Comparison of ENCODE assay signal across 8 mouse cellular contexts in the genomic region with DNA sequence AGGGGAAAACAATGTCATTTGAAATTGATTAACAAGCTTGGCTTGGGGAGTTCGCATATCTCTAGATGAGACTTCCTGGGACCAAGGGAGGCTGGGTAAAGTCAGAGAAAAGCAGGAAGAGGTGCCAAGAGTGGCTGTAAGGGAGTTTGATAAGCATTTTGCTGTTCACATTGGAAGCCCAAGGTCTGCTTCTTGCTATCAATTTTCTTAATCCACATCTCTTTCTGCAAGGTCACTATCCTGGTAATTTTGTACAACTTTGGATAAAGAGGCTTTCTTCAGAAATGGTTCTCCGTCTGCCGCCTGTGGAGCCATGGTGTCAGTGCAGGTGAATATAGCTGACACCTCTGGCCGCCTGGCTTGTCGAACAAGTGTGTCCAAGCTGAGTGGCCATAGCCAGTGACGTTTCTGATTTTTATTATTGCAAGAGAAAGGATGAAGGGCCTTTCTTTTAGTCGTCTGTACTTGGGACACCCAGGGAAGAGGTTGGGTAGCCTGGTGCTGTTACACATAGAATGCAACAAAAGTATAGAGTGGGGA. TPM values are rescaled to one million over a fixed set of nuclear protein-coding genes. Genes with fewer than 3 reads are reported as not detected.
A peak's percentile ranks its signal among the peaks of the same experiment; 100 is the strongest.
DNase-seq lines count a peak whose midpoint lies in the region; ATAC-seq lines count a peak whose summit lies in the region.

No protein-coding gene starts in this region.

- peaks cover 12% of the 10 kb centered on the region for H3K36me3 ChIP-seq in heart, embryonic 10.5 days
- H3K36me3 ChIP-seq in forebrain, embryonic 11.5 days (ENCODE audit: control insufficient read depth, insufficient read depth, low read length) = no peaks in the 10 kb centered on the region
- H3K36me3 ChIP-seq in intestine, embryonic 15.5 days = no peaks in the 10 kb centered on the region
- H3K36me3 ChIP-seq in lung, embryonic 16.5 days (ENCODE audit: control insufficient read depth, insufficient read depth, low read length) = no peaks in the 10 kb centered on the region; the same call in none of the 2 replicates
- peaks cover 9% of the 10 kb centered on the region for H3K36me3 ChIP-seq in neural tube, embryonic 15.5 days

- H3K27me3 ChIP-seq in heart, embryonic 10.5 days (ENCODE audit: insufficient read depth, poor library complexity, severe bottlenecking) = no peaks in the 10 kb centered on the region
- no peaks in the 10 kb centered on the region for H3K27me3 ChIP-seq in forebrain, embryonic 11.5 days (ENCODE audit: control insufficient read depth, insufficient read depth, low read length)
- H3K27me3 ChIP-seq in intestine, embryonic 15.5 days (replicated peaks) = no peaks in the 10 kb centered on the region
- H3K27me3 ChIP-seq in lung, embryonic 16.5 days (ENCODE audit: control insufficient read depth, insufficient read depth, low read depth, low read length) = no peaks in the 10 kb centered on the region
- no peaks in the 10 kb centered on the region for H3K27me3 ChIP-seq in neural tube, embryonic 15.5 days (replicated peaks)

- no peaks in the 10 kb centered on the region for H3K9me3 ChIP-seq in heart, embryonic 10.5 days
- H3K9me3 ChIP-seq in forebrain, embryonic 11.5 days (ENCODE audit: control insufficient read depth, low read length) = no peaks in the 10 kb centered on the region
- H3K9me3 ChIP-seq in intestine, embryonic 15.5 days = no peaks in the 10 kb centered on the region
- H3K9me3 ChIP-seq in lung, embryonic 16.5 days (ENCODE audit: control insufficient read depth, low read length) = no peaks in the 10 kb centered on the region
- H3K9me3 ChIP-seq in neural tube, embryonic 15.5 days (replicated peaks) = no peaks in the 10 kb centered on the region

- DNase-seq in heart, embryonic 10.5 days (ENCODE audit: low spot score) = no peak
- no peak for DNase-seq in heart, adult 11 months
- DNase-seq in MN1 (ENCODE audit: low spot score) = peak; percentile 85
- DNase-seq in forebrain, embryonic 11.5 days (ENCODE audit: low spot score) = peak; percentile 71
- DNase-seq in layer of hippocampus, adult 8-10 months (ENCODE audit: low spot score in 2 of 2) = no peak

- H3K4me2 ChIP-seq in forebrain, embryonic 11.5 days (ENCODE audit: low read depth, low read length, severe bottlenecking) = peak overlapping the region; percentile 80
- peak overlapping the region; percentile 83 for H3K4me2 ChIP-seq in intestine, embryonic 15.5 days (replicated peaks)
- peak overlapping the region; percentile 82 for H3K4me2 ChIP-seq in lung, embryonic 16.5 days (ENCODE audit: low read depth, low read length)
- peak overlapping the region; percentile 81 for H3K4me2 ChIP-seq in neural tube, embryonic 15.5 days

- 6% methylated on average over 7 of the region's 7 CpGs for WGBS in heart, embryonic 10.5 days
- WGBS in forebrain, embryonic 11.5 days = 8% methylated on average over 7 of the region's 7 CpGs
- WGBS in intestine, embryonic 15.5 days = 2% methylated on average over 7 of the region's 7 CpGs
- WGBS in lung, embryonic 16.5 days = 4% methylated on average over 7 of the region's 7 CpGs
- WGBS in neural tube, embryonic 15.5 days = 10% methylated on average over 7 of the region's 7 CpGs

- ATAC-seq in forebrain, embryonic 11.5 days (replicated peaks; ENCODE audit: low FRiP score) = peak; percentile 70
- peak; percentile 67 for ATAC-seq in intestine, embryonic 15.5 days
- peak; percentile 58 for ATAC-seq in lung, embryonic 16.5 days (ENCODE audit: low read depth)
- ATAC-seq in neural tube, embryonic 15.5 days (ENCODE audit: low FRiP score) = peak; percentile 87

- H3K4me1 ChIP-seq in heart, embryonic 10.5 days = peaks cover 40% of the 10 kb centered on the region
- peaks cover 9% of the 10 kb centered on the region; the same call in 1 of the 2 replicates for H3K4me1 ChIP-seq in forebrain, embryonic 11.5 days (replicated peaks; ENCODE audit: control insufficient read depth, insufficient read depth, low read length)
- H3K4me1 ChIP-seq in intestine, embryonic 15.5 days (replicated peaks) = peaks cover 10% of the 10 kb centered on the region
- peaks cover 11% of the 10 kb centered on the region for H3K4me1 ChIP-seq in lung, embryonic 16.5 days (replicated peaks; ENCODE audit: control insufficient read depth, insufficient read depth, low read length)
- peaks cover 28% of the 10 kb centered on the region for H3K4me1 ChIP-seq in neural tube, embryonic 15.5 days

- H3K27ac ChIP-seq in heart, embryonic 10.5 days = peak overlapping the region; percentile 95
- peak overlapping the region; percentile 76 for H3K27ac ChIP-seq in forebrain, embryonic 11.5 days (ENCODE audit: low read depth, low read length)
- H3K27ac ChIP-seq in intestine, embryonic 15.5 days = peak overlapping the region; percentile 96
- H3K27ac ChIP-seq in lung, embryonic 16.5 days (ENCODE audit: low read length) = peak overlapping the region; percentile 95
- H3K27ac ChIP-seq in neural tube, embryonic 15.5 days (replicated peaks) = peak overlapping the region; percentile 96

- peak overlapping the region; percentile 88 for H3K4me3 ChIP-seq in heart, embryonic 10.5 days
- peak overlapping the region; percentile 94 for H3K4me3 ChIP-seq in forebrain, embryonic 11.5 days (ENCODE audit: low read depth, low read length)
- peak overlapping the region; percentile 88 for H3K4me3 ChIP-seq in intestine, embryonic 15.5 days (replicated peaks)
- H3K4me3 ChIP-seq in lung, embryonic 16.5 days (ENCODE audit: low read length) = peak overlapping the region; percentile 93
- H3K4me3 ChIP-seq in neural tube, embryonic 15.5 days (replicated peaks) = peak overlapping the region; percentile 95

- peak overlapping the region; percentile 93 for H3K9ac ChIP-seq in forebrain, embryonic 11.5 days (ENCODE audit: low read length)
- H3K9ac ChIP-seq in intestine, embryonic 15.5 days = peak overlapping the region; percentile 85
- peak overlapping the region; percentile 92 for H3K9ac ChIP-seq in lung, embryonic 16.5 days (ENCODE audit: low read length)
- peak overlapping the region; percentile 92 for H3K9ac ChIP-seq in neural tube, embryonic 15.5 days (replicated peaks)

RNA-seq across cellular contexts. Expression of a gene that starts 0.5 kb away (rescaled TPM):
- polyA plus RNA-seq in heart, embryonic 10.5 days (2016; fragmentation: Nextera tagmentation; extraction: Ambion mirVana) = 48.1 and 56.7 TPM in 2 replicates
- polyA plus RNA-seq in forebrain, embryonic 11.5 days (2014; fragmentation: Nextera tagmentation; extraction: Ambion mirVana) = 25.5 and 27.2 TPM in 2 replicates
- polyA plus RNA-seq in intestine, embryonic 15.5 days (2015; fragmentation: Nextera tagmentation; extraction: Ambion mirVana) = 48.7 and 51.8 TPM in 2 replicates
- 52.3 and 53.1 TPM in 2 replicates for polyA plus RNA-seq in lung, embryonic 16.5 days (2015; fragmentation: Nextera tagmentation; extraction: Ambion mirVana)
- 84.9 and 87.1 TPM in 2 replicates for polyA plus RNA-seq in neural tube, embryonic 15.5 days (2015; fragmentation: Nextera tagmentation; extraction: Ambion mirVana)
- total RNA-seq in layer of hippocampus, adult 8-10 months (2022) = 10 to 100 TPM; 69.3 to 77.7 (median 72.5) TPM

RNA-seq across cellular contexts. Expression of a gene that starts 5.2 kb away (rescaled TPM):
- 2.1 and 2.6 TPM in 2 replicates for polyA plus RNA-seq in heart, embryonic 10.5 days (2016; fragmentation: Nextera tagmentation; extraction: Ambion mirVana)
- polyA plus RNA-seq in forebrain, embryonic 11.5 days (2014; fragmentation: Nextera tagmentation; extraction: Ambion mirVana) = 1.8 and 4.5 TPM in 2 replicates
- polyA plus RNA-seq in intestine, embryonic 15.5 days (2015; fragmentation: Nextera tagmentation; extraction: Ambion mirVana) = 2.8 and 3.1 TPM in 2 replicates
- 1.3 and 1.6 TPM in 2 replicates for polyA plus RNA-seq in lung, embryonic 16.5 days (2015; fragmentation: Nextera tagmentation; extraction: Ambion mirVana)
- 3.4 and 4.2 TPM in 2 replicates for polyA plus RNA-seq in neural tube, embryonic 15.5 days (2015; fragmentation: Nextera tagmentation; extraction: Ambion mirVana)
- total RNA-seq in layer of hippocampus, adult 8-10 months (2022) = 1 to 10 TPM; 2.6 to 3.7 (median 3.5) TPM

RNA-seq across cellular contexts. Expression of a gene that starts 56.5 kb away (rescaled TPM):
- polyA plus RNA-seq in heart, embryonic 10.5 days (2016; fragmentation: Nextera tagmentation; extraction: Ambion mirVana) = 6,952 and 8,117 TPM in 2 replicates
- 0.47 and 1.3 TPM in 2 replicates for polyA plus RNA-seq in forebrain, embryonic 11.5 days (2014; fragmentation: Nextera tagmentation; extraction: Ambion mirVana)
- polyA plus RNA-seq in intestine, embryonic 15.5 days (2015; fragmentation: Nextera tagmentation; extraction: Ambion mirVana) = 68.3 and 73.5 TPM in 2 replicates
- 450 and 673 TPM in 2 replicates for polyA plus RNA-seq in lung, embryonic 16.5 days (2015; fragmentation: Nextera tagmentation; extraction: Ambion mirVana)
- polyA plus RNA-seq in neural tube, embryonic 15.5 days (2015; fragmentation: Nextera tagmentation; extraction: Ambion mirVana) = 1.4 and 10.6 TPM in 2 replicates
- total RNA-seq in layer of hippocampus, adult 8-10 months (2022) = not detected

Comparison
In these comparisons a context has a peak if more than half of its experiments do, and no peak if none do; other contexts are left out.
1. DNase-seq: peak in MN1 (single experiment) and forebrain, embryonic 11.5 days (single experiment); none in heart, embryonic 10.5 days (single experiment), heart, adult 11 months (single experiment) and layer of hippocampus, adult 8-10 months (0 of 2).
2. Peak in every context shown above with its lines, with median percentiles within 50 percentile points of each other: H3K27ac ChIP-seq, H3K4me3 ChIP-seq, ATAC-seq, H3K4me2 ChIP-seq and H3K9ac ChIP-seq.